Mouse (Mus musculus): ENCODE results near the gene Barhl2. TPM values are rescaled to one million over a fixed set of nuclear protein-coding genes. Genes with fewer than 3 reads are reported as not detected.

Gene Barhl2
- polyA plus RNA-seq, 1 experiment = 0.03 TPM

- Histone ChIP-seq H3K36me3 (replicated peaks; ENCODE audit: low read length) (no peaks in the 10 kb centered on the region), H3K4me3 (replicated peaks) (no peak overlapping the region), H3K4me1 (peaks cover 56% of the 10 kb centered on the region), H3K9me3 (peaks cover 12% of the 10 kb centered on the region; the same call in 1 of the 2 replicates), H3K27me3 (replicated peaks) (peaks cover 94% of the 10 kb centered on the region)
- no peak for TF ChIP-seq GATA1 (IDR thresholded peaks at IDR 0.05; ENCODE audit: borderline replicate concordance, low read length)
- TF ChIP-seq FLI1 (IDR thresholded peaks at IDR 0.05; ENCODE audit: low read length) = no peak
Observed at GRCm38 (mm10) chr5:106455984-106456383, 2.0 kb downstream of the Barhl2 start.

DNA sequence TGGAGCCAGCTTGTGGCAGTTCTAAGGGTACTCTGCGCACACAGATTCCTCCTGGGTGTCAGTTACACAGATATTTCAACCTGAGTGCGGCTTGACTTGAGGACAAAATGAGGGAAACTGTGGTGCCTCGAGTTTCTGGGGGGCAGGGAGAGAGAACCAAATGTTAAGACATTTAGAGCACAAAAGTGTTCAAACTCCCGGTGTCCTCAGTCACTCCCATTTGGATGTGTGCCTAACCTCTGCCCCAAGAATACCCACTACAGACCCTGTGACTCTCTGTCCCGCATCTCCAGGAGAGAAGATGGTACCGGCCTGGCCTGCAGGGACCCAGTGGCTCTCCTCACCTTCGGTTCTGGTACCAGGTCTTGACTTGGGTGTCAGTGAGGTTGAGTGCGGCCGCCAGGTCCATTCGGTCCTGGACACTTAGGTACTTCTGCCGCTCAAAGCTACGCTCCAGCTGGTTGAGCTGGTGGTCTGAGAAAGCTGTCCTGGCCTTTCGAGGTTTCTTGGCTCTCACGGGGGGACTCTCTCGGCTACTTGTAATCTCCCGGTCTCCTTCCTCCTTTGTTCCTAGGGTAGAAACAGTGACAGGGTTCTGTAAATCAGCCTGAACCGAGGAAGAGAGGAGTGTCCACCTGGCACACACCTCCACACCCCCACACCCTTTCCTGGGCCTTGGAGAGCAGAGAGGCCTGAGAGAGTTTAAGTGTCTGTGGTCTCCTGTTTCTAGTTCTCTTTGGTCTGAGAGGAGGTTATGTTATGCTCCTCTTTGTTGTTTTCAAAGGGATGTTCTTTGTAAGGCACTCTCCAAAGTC lies 2.7 kb downstream of the Barhl2 start:
- H3K4me3 ChIP-seq (replicated peaks) = no peak overlapping the region
- H3K4me1 ChIP-seq = peaks cover 53% of the 10 kb centered on the region
- H3K27me3 ChIP-seq (replicated peaks) = peaks cover 94% of the 10 kb centered on the region
- peaks cover 11% of the 10 kb centered on the region; the same call in 1 of the 2 replicates for H3K9me3 ChIP-seq
- TF ChIP-seq FLI1 (IDR thresholded peaks at IDR 0.05; ENCODE audit: low read length) (no peak), GATA1 (IDR thresholded peaks at IDR 0.05; ENCODE audit: borderline replicate concordance, low read length) (no peak)
- no peaks in the 10 kb centered on the region for H3K36me3 ChIP-seq (replicated peaks; ENCODE audit: low read length)

DNA sequence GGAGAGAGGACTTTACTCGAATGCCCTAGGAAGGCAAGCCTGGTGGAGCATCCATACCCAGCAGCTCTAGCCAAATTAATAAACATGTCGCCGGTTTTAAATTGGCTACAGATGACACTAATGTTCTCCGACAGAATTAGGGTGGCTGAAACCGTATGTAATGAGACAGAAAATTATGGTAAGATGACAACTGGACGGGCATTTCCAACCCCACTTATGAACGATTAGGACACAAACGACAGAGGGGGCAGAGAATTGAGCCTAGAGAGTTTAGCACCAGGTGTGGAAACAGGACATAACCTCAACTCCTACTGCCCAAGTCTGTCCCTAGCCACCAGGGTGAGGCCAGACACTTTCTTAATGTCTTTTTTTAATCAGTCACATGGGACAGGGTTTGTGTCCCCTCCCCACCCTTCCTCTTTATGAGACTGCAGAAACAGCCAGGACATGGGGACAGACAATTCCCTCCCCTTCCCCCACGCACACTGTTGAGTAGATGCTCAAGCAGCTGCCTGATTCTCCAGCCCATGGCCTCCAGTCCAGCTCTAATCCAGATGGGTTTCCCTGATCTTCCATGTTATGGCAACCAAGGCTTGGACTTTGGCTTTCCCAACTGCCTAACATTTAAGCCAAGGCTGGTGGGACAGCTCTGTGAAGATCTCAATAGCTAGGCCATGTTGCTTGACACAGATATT lies 3.4 kb downstream of the Barhl2 start:
- peaks cover 94% of the 10 kb centered on the region for H3K27me3 ChIP-seq (replicated peaks)
- H3K4me1 ChIP-seq = peaks cover 45% of the 10 kb centered on the region
- no peak for TF ChIP-seq FLI1 (IDR thresholded peaks at IDR 0.05; ENCODE audit: low read length)
- no peak for TF ChIP-seq GATA1 (IDR thresholded peaks at IDR 0.05; ENCODE audit: borderline replicate concordance, low read length)
- H3K9me3 ChIP-seq = peaks cover 8% of the 10 kb centered on the region; the same call in 1 of the 2 replicates
- H3K4me3 ChIP-seq (replicated peaks) = no peak overlapping the region
- no peaks in the 10 kb centered on the region for H3K36me3 ChIP-seq (replicated peaks; ENCODE audit: low read length)

GRCm38 (mm10) chr5:106453886-106454321 lies 4.1 kb downstream of the Barhl2 start:
- peaks cover 8% of the 10 kb centered on the region; the same call in 1 of the 2 replicates for H3K9me3 ChIP-seq
- H3K4me3 ChIP-seq (replicated peaks) = no peak overlapping the region
- H3K4me1 ChIP-seq = peaks cover 38% of the 10 kb centered on the region
- H3K27me3 ChIP-seq (replicated peaks) = peaks cover 94% of the 10 kb centered on the region
- no peak for TF ChIP-seq GATA1 (IDR thresholded peaks at IDR 0.05; ENCODE audit: borderline replicate concordance, low read length)
- no peak for TF ChIP-seq FLI1 (IDR thresholded peaks at IDR 0.05; ENCODE audit: low read length)
- H3K36me3 ChIP-seq (replicated peaks; ENCODE audit: low read length) = no peaks in the 10 kb centered on the region

DNA sequence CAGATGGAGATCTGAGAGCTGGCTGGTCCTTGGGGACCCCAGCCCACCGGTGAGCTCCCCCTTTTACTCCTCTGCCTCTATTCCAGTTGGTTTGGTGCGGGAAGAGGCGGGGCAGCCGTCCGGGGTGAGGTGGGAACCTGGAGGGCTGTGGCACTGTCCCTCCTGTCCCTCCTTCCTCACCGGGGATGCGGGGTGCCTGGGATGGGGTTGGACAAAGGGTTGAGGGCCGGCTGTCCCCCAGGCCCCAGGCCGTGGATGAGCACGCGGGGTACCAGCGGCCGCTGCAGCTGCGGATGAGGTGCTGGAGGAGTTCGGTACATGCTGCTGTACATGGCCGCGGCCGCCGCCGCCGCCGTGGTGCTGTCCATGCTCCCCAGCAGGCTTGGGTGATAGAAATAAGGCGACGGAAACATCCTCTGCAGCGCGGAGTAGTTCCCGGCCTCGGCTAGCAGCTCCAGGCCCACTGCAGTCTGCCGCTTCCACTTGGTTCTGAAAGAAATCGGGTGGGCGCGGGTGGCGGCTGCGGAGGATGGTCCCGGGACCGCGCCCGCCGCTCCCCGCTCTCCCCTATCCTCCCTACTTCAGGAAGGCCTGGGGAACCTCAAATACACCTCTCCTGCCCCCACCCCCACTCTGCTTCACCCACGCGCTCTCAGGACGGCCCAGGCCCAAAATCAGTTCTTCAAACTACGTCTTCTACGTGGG lies 4.6 kb downstream of the Barhl2 start:
- TF ChIP-seq FLI1 (IDR thresholded peaks at IDR 0.05; ENCODE audit: low read length) (no peak), GATA1 (IDR thresholded peaks at IDR 0.05; ENCODE audit: borderline replicate concordance, low read length) (no peak)
- Histone ChIP-seq H3K4me3 (replicated peaks) (peak overlapping the region; percentile 28), H3K27me3 (replicated peaks) (peaks cover 94% of the 10 kb centered on the region), H3K36me3 (replicated peaks; ENCODE audit: low read length) (no peaks in the 10 kb centered on the region), H3K4me1 (peaks cover 33% of the 10 kb centered on the region), H3K9me3 (peaks cover 8% of the 10 kb centered on the region; the same call in 1 of the 2 replicates)

GRCm38 (mm10) chr5:106452686-106453085 lies 5.3 kb downstream of the Barhl2 start:
- H3K9me3 ChIP-seq = peaks cover 8% of the 10 kb centered on the region; the same call in 1 of the 2 replicates
- H3K4me3 ChIP-seq (replicated peaks) = no peak overlapping the region
- H3K27me3 ChIP-seq (replicated peaks) = peaks cover 94% of the 10 kb centered on the region
- no peak for TF ChIP-seq FLI1 (IDR thresholded peaks at IDR 0.05; ENCODE audit: low read length)
- no peak for TF ChIP-seq GATA1 (IDR thresholded peaks at IDR 0.05; ENCODE audit: borderline replicate concordance, low read length)
- peaks cover 26% of the 10 kb centered on the region for H3K4me1 ChIP-seq
- no peaks in the 10 kb centered on the region for H3K36me3 ChIP-seq (replicated peaks; ENCODE audit: low read length)

GRCm38 (mm10) chr5:106451681-106452440 lies 6.1 kb downstream of the Barhl2 start:
- Histone ChIP-seq H3K9me3 (0 out of 2 replicates have a peak, but pooled peaks cover 4% of the 10 kb centered on the region), H3K4me3 (replicated peaks) (no peak overlapping the region), H3K36me3 (replicated peaks; ENCODE audit: low read length) (no peaks in the 10 kb centered on the region), H3K27me3 (replicated peaks) (peaks cover 94% of the 10 kb centered on the region), H3K4me1 (peaks cover 19% of the 10 kb centered on the region)
- TF ChIP-seq GATA1 (IDR thresholded peaks at IDR 0.05; ENCODE audit: borderline replicate concordance, low read length) = no peak
- no peak for TF ChIP-seq FLI1 (IDR thresholded peaks at IDR 0.05; ENCODE audit: low read length)

- Histone ChIP-seq H3K4me1 (peaks cover 19% of the 10 kb centered on the region), H3K4me3 (replicated peaks) (no peak overlapping the region), H3K36me3 (replicated peaks; ENCODE audit: low read length) (no peaks in the 10 kb centered on the region), H3K27me3 (replicated peaks) (peaks cover 94% of the 10 kb centered on the region), H3K9me3 (0 out of 2 replicates have a peak, but pooled peaks cover 4% of the 10 kb centered on the region)
- TF ChIP-seq FLI1 (IDR thresholded peaks at IDR 0.05; ENCODE audit: low read length) (no peak), GATA1 (IDR thresholded peaks at IDR 0.05; ENCODE audit: borderline replicate concordance, low read length) (no peak)
Observed at GRCm38 (mm10) chr5:106450426-106451160, 7.4 kb downstream of the Barhl2 start.
